Mouse (Mus musculus) bone marrow macrophage, adult 2 months (primary cell): ENCODE data around the gene Trip11.

Source experiments
- CTCF ChIP-seq: IDR thresholded peaks from 2 replicates; pipeline ENCODE4 v1.5.1; 2012; ENCODE audit warnings: low read depth, mild to moderate bottlenecking, low read length, moderate library complexity
- POLR2A ChIP-seq: IDR thresholded peaks from 2 replicates; pipeline ENCODE4 v1.6.1; 2012; ENCODE audit warnings: mild to moderate bottlenecking, low read depth, low read length, borderline replicate concordance

DNA sequence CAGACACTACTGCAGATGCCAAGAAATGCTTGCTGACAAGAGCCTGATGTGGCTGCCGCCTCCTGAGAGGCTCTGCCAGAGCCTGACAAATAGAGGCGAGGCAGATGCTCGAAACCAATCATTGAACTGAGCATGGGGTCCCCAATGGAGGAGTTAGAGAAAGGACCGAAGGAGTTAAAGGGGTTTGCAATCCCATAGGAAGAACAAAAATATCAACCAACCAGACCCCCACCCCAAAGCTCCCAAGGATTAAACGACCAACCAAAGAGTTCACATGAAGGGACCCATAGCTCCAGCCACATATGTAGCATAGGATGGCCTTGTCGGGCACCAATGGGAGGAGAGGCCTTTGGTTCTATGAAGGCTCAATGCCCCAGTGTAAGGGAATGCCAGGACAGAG is 2.7 kb downstream of the Trip11 start:
- no peak for TF ChIP-seq CTCF
- no peak for TF ChIP-seq POLR2A
